32 mouse cellular contexts compared by ENCODE assay signal in the genomic region with DNA sequence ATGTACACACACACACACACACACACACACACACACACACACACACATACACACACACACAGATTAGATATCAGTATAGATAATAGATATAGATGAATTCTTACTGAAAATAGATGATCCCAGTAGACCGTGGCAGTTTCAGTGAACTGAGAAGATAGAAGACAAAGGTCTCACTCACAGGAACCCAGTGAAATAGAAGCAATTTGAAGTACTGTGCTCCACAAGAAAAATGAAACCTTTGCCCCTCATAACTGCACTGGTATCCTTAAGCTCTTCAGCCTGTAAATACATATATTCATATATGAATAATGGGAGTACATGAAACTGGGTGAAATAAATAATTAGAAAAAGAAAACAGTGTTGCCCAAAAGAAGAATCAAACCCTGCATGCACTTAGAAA.
"Had no signal": no experiment of that assay in that cellular context is flagged by ENCODE, and none has a peak within 500 bp of the region (broad histone marks: within the 10 kb centered on the region; RNA-seq: fewer than 3 reads in every experiment).

No protein-coding gene starts in this region.

- H3K9ac ChIP-seq: limb, embryonic 12.5 days; limb, embryonic 13.5 days; limb, embryonic 15.5 days; liver, embryonic 12.5 days; liver, embryonic 13.5 days; liver, embryonic 14.5 days; liver, embryonic 15.5 days; liver, postnatal 0 days; lung, embryonic 14.5 days; lung, embryonic 15.5 days; midbrain, embryonic 12.5 days; midbrain, embryonic 13.5 days; midbrain, embryonic 15.5 days; neural tube, embryonic 12.5 days had no signal

- H3K27me3 ChIP-seq: limb, embryonic 12.5 days; limb, embryonic 13.5 days; limb, embryonic 15.5 days; liver, embryonic 12.5 days; liver, embryonic 13.5 days; liver, embryonic 15.5 days; lung, embryonic 15.5 days; megakaryocyte, embryonic 14.5 days; midbrain, embryonic 12.5 days; midbrain, embryonic 13.5 days; midbrain, embryonic 15.5 days; neural tube, embryonic 12.5 days had no signal

- H3K27ac ChIP-seq: limb, embryonic 10.5 days; limb, embryonic 12.5 days; limb, embryonic 13.5 days; limb, embryonic 15.5 days; liver, embryonic 12.5 days; liver, embryonic 13.5 days; liver, embryonic 14.5 days; liver, embryonic 15.5 days; lung, embryonic 15.5 days; macrophage; midbrain, embryonic 10.5 days; midbrain, embryonic 12.5 days; midbrain, embryonic 13.5 days; midbrain, embryonic 15.5 days; neural tube, embryonic 12.5 days had no signal

- DNase-seq: left cerebral cortex, postnatal 4 days; liver; liver, embryonic 13.5 days; liver, postnatal 0 days; lung, adult 18-20 months; lung, adult 2 months; lung, embryonic 14.5 days; lung, postnatal 10 days; lung, postnatal 14 days; lung, postnatal 36 days; lung, postnatal 4 days; midbrain, embryonic 14.5 days had no signal

- H3K4me2 ChIP-seq: limb, embryonic 12.5 days; limb, embryonic 13.5 days; limb, embryonic 15.5 days; liver, embryonic 11.5 days; liver, embryonic 12.5 days; liver, embryonic 13.5 days; liver, embryonic 15.5 days; lung, embryonic 14.5 days; lung, embryonic 15.5 days; midbrain, embryonic 11.5 days; midbrain, embryonic 12.5 days; midbrain, embryonic 13.5 days; midbrain, embryonic 15.5 days; neural tube, embryonic 12.5 days had no signal

- ATAC-seq: liver, embryonic 12.5 days; liver, postnatal 0 days; lung, postnatal 0 days; midbrain, embryonic 13.5 days; midbrain, embryonic 15.5 days; midbrain, embryonic 16.5 days had no signal

- H3K9me3 ChIP-seq: limb, embryonic 10.5 days; limb, embryonic 12.5 days; limb, embryonic 13.5 days; limb, embryonic 15.5 days; liver, embryonic 12.5 days; liver, embryonic 13.5 days; liver, embryonic 15.5 days; lung, embryonic 15.5 days; midbrain, embryonic 10.5 days; midbrain, embryonic 12.5 days; midbrain, embryonic 13.5 days; midbrain, embryonic 15.5 days; neural tube, embryonic 12.5 days had no signal

- H3K36me3 ChIP-seq: limb, embryonic 10.5 days; limb, embryonic 12.5 days; limb, embryonic 13.5 days; limb, embryonic 15.5 days; liver, embryonic 12.5 days; liver, embryonic 13.5 days; liver, embryonic 15.5 days; lung, embryonic 15.5 days; midbrain, embryonic 10.5 days; midbrain, embryonic 12.5 days; midbrain, embryonic 13.5 days; midbrain, embryonic 15.5 days; neural tube, embryonic 12.5 days had no signal

- H3K4me1 ChIP-seq: limb, embryonic 10.5 days; limb, embryonic 12.5 days; limb, embryonic 13.5 days; limb, embryonic 15.5 days; liver, embryonic 12.5 days; liver, embryonic 13.5 days; liver, embryonic 15.5 days; lung, embryonic 15.5 days; megakaryocyte, embryonic 14.5 days; midbrain, embryonic 10.5 days; midbrain, embryonic 12.5 days; midbrain, embryonic 13.5 days; midbrain, embryonic 15.5 days; neural tube, embryonic 12.5 days had no signal

- H3K4me3 ChIP-seq: limb, embryonic 10.5 days; limb, embryonic 12.5 days; limb, embryonic 13.5 days; limb, embryonic 15.5 days; liver, embryonic 12.5 days; liver, embryonic 13.5 days; liver, embryonic 15.5 days; lung, embryonic 15.5 days; megakaryocyte, embryonic 14.5 days; midbrain, embryonic 10.5 days; midbrain, embryonic 12.5 days; midbrain, embryonic 13.5 days; midbrain, embryonic 15.5 days; myocyte; neural tube, embryonic 12.5 days had no signal
